In genomic region chr8:48300613-48301037, GRCm38 (mm10) we compare ENCODE assay signal across 8 mouse cellular contexts.
DNase-seq lines count a peak whose midpoint lies in the region; ATAC-seq and TF ChIP-seq lines count a peak whose summit lies in the region.

No protein-coding gene starts in this region.

- DNase-seq in forebrain, embryonic 11.5 days (ENCODE audit: low spot score): no peak
- DNase-seq in right cerebral cortex, postnatal 10 days (ENCODE audit: low spot score in 2 of 2): peak; percentile 44 to 50
- no peak for DNase-seq in right cerebral cortex, adult 18-20 months
- DNase-seq in hindbrain, postnatal 0 days (ENCODE audit: low spot score): peak; percentile 76
- DNase-seq in heart, embryonic 10.5 days (ENCODE audit: low spot score): no peak
- DNase-seq in yolk sac, embryonic 10.5 days (ENCODE audit: low spot score): no peak

- H3K36me3 ChIP-seq in forebrain, embryonic 12.5 days (replicated peaks): peaks cover 36% of the 10 kb centered on the region
- no peaks in the 10 kb centered on the region; the same call in 1 of the 2 replicates for H3K36me3 ChIP-seq in forebrain, embryonic 11.5 days (ENCODE audit: control insufficient read depth, insufficient read depth, low read length)
- H3K36me3 ChIP-seq in hindbrain, postnatal 0 days (ENCODE audit: insufficient read depth, low read length): no peaks in the 10 kb centered on the region
- 0 out of 2 replicates have a peak, but pooled peaks cover 3% of the 10 kb centered on the region for H3K36me3 ChIP-seq in stomach, embryonic 16.5 days (ENCODE audit: control insufficient read depth, insufficient read depth, low read length)
- peaks cover 14% of the 10 kb centered on the region for H3K36me3 ChIP-seq in heart, embryonic 10.5 days

- H3K27me3 ChIP-seq in forebrain, embryonic 12.5 days: no peaks in the 10 kb centered on the region
- H3K27me3 ChIP-seq in forebrain, embryonic 11.5 days (ENCODE audit: control insufficient read depth, insufficient read depth, low read length): no peaks in the 10 kb centered on the region
- no peaks in the 10 kb centered on the region for H3K27me3 ChIP-seq in hindbrain, postnatal 0 days (ENCODE audit: insufficient read depth, low read length)
- H3K27me3 ChIP-seq in stomach, embryonic 16.5 days (ENCODE audit: control insufficient read depth, insufficient read depth, low read length): no peaks in the 10 kb centered on the region
- no peaks in the 10 kb centered on the region for H3K27me3 ChIP-seq in heart, embryonic 10.5 days (ENCODE audit: insufficient read depth, poor library complexity, severe bottlenecking)

- no peak overlapping the region for H3K4me2 ChIP-seq in forebrain, embryonic 12.5 days
- H3K4me2 ChIP-seq in forebrain, embryonic 11.5 days (ENCODE audit: low read depth, low read length, severe bottlenecking): no peak overlapping the region
- H3K4me2 ChIP-seq in hindbrain, postnatal 0 days (ENCODE audit: low read depth, low read length): peak overlapping the region; percentile 51
- peak overlapping the region; percentile 16; the same call in 1 of the 2 replicates for H3K4me2 ChIP-seq in stomach, embryonic 16.5 days (ENCODE audit: low read depth, low read length)

- H3K4me3 ChIP-seq in forebrain, embryonic 12.5 days (replicated peaks): no peak overlapping the region
- H3K4me3 ChIP-seq in forebrain, embryonic 11.5 days (ENCODE audit: low read depth, low read length): no peak overlapping the region
- peak overlapping the region; percentile 16 for H3K4me3 ChIP-seq in hindbrain, postnatal 0 days (ENCODE audit: low read length)
- no peak overlapping the region for H3K4me3 ChIP-seq in stomach, embryonic 16.5 days (replicated peaks; ENCODE audit: low read length)
- H3K4me3 ChIP-seq in heart, embryonic 10.5 days: no peak overlapping the region

- 78% methylated on average over 12 of the region's 12 CpGs for WGBS in forebrain, embryonic 12.5 days
- WGBS in forebrain, embryonic 11.5 days: 81% methylated on average over 12 of the region's 12 CpGs
- 24% methylated on average over 12 of the region's 12 CpGs for WGBS in hindbrain, postnatal 0 days
- 57% methylated on average over 12 of the region's 12 CpGs for WGBS in stomach, embryonic 16.5 days
- WGBS in heart, embryonic 10.5 days: 80% methylated on average over 12 of the region's 12 CpGs

- no peak overlapping the region for H3K27ac ChIP-seq in forebrain, embryonic 12.5 days
- no peak overlapping the region for H3K27ac ChIP-seq in forebrain, embryonic 11.5 days (ENCODE audit: low read depth, low read length)
- H3K27ac ChIP-seq in hindbrain, postnatal 0 days: no peak overlapping the region; the same call in 1 of the 2 replicates
- no peak overlapping the region for H3K27ac ChIP-seq in stomach, embryonic 16.5 days (ENCODE audit: low read length)
- no peak overlapping the region for H3K27ac ChIP-seq in heart, embryonic 10.5 days

- no peak for TF ChIP-seq CTCF in hindbrain, postnatal 0 days (IDR thresholded peaks at IDR 0.05; ENCODE audit: low read depth)

- no peaks in the 10 kb centered on the region for H3K4me1 ChIP-seq in forebrain, embryonic 12.5 days
- no peaks in the 10 kb centered on the region for H3K4me1 ChIP-seq in forebrain, embryonic 11.5 days (replicated peaks; ENCODE audit: control insufficient read depth, insufficient read depth, low read length)
- H3K4me1 ChIP-seq in hindbrain, postnatal 0 days (ENCODE audit: insufficient read depth, low read length): peaks cover 5% of the 10 kb centered on the region; the same call in 1 of the 2 replicates
- H3K4me1 ChIP-seq in stomach, embryonic 16.5 days (ENCODE audit: control insufficient read depth, insufficient read depth, low read length): no peaks in the 10 kb centered on the region
- no peaks in the 10 kb centered on the region for H3K4me1 ChIP-seq in heart, embryonic 10.5 days

- no peak overlapping the region for H3K9ac ChIP-seq in forebrain, embryonic 12.5 days
- H3K9ac ChIP-seq in forebrain, embryonic 11.5 days (ENCODE audit: low read length): no peak overlapping the region
- 0 out of 2 replicates have a peak overlapping the region, but pooled peaks have one; percentile 6 for H3K9ac ChIP-seq in hindbrain, postnatal 0 days (replicated peaks; ENCODE audit: low read length)
- H3K9ac ChIP-seq in stomach, embryonic 16.5 days (ENCODE audit: low read length): no peak overlapping the region

- ATAC-seq in forebrain, embryonic 12.5 days (ENCODE audit: low FRiP score): 0 out of 2 replicates have a peak, but pooled peaks have one; percentile 27
- ATAC-seq in forebrain, embryonic 11.5 days (replicated peaks; ENCODE audit: low FRiP score): no peak
- peak; percentile 87 for ATAC-seq in hindbrain, postnatal 0 days
- peak; percentile 50; the same call in 1 of the 2 replicates for ATAC-seq in stomach, embryonic 16.5 days (ENCODE audit: insufficient read depth, low FRiP score)

- no peaks in the 10 kb centered on the region for H3K9me3 ChIP-seq in forebrain, embryonic 12.5 days
- no peaks in the 10 kb centered on the region for H3K9me3 ChIP-seq in forebrain, embryonic 11.5 days (ENCODE audit: control insufficient read depth, low read length)
- no peaks in the 10 kb centered on the region for H3K9me3 ChIP-seq in hindbrain, postnatal 0 days (ENCODE audit: low read length)
- H3K9me3 ChIP-seq in stomach, embryonic 16.5 days (replicated peaks; ENCODE audit: control insufficient read depth, low read length): no peaks in the 10 kb centered on the region
- no peaks in the 10 kb centered on the region for H3K9me3 ChIP-seq in heart, embryonic 10.5 days

Comparison
In these comparisons a context has a peak if more than half of its experiments do, and no peak if none do; other contexts are left out.
1. DNase-seq: peak in right cerebral cortex, postnatal 10 days (2 of 2) and hindbrain, postnatal 0 days (single experiment); none in forebrain, embryonic 11.5 days (single experiment), right cerebral cortex, adult 18-20 months (single experiment), heart, embryonic 10.5 days (single experiment) and yolk sac, embryonic 10.5 days (single experiment).
2. H3K4me2 ChIP-seq: peak in hindbrain, postnatal 0 days (single experiment) and stomach, embryonic 16.5 days (single experiment); none in forebrain, embryonic 12.5 days (single experiment) and forebrain, embryonic 11.5 days (single experiment).